Mouse (Mus musculus) kidney, adult 9 months (tissue): Measurements from ENCODE around the gene Gpr183.

Source experiments
- DNase-seq: peaks from one replicate; pipeline ENCODE4 v3.0.0; 2022

Gene Gpr183

DNA sequence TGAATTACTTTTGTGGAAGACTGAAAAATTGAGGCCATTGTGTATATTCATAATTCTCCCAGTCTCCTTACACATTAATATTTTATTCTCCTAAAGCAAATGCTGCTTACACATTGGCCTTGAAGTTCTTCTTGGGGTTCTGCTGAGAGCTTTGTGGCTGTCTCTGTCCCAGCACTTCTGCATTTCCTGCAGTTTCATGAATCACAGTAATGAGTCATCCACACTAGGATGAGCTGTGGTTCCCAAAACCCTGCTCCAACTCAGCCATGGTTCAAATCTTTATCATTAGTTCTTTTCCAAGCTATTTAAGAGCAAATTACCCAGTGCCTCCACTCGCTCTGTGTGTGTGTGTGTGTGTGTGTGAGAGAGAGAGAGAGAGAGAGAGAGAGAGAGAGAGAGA, 22.3 kb upstream of the Gpr183 start:
- no peak for DNase-seq

DNA sequence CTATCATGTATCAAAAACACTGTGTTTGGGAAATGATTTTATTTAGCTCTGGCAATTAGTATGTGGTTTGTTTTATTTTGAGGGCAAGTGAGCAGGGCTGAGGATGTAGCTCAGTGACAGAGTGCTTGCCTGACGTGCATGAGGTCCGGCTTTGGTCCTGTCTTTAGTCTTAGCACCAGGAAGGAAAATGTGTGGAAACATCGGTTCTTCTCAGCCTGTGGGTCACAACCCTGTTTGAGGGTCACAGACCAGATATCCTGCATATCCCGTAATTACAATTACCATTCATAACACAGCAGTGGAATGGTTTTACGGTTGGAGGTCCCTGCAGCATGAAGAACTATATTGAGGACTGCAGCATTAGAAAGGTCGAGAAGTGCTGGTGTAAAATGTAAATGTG, 21.0 kb upstream of the Gpr183 start:
- no peak for DNase-seq

DNA sequence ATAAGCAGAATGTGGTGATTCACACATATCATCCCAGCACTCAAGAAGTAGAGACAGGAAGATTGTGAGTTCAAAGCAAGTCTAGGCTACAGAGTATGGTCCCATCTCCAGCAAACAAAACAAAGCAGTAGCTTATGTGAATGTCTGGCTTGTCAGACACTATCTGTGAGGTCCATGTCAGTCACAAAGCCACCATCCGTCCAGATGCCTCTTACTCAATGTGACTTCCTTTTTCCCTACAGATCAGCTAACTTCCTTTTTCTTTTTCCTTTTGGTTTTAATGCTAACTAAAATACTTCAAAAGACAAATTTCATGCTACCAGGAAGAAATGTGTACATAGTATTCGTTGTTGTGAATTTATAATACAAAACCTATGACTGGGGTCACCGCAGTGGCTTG, 20.5 kb upstream of the Gpr183 start:
- DNase-seq: no peak

DNA sequence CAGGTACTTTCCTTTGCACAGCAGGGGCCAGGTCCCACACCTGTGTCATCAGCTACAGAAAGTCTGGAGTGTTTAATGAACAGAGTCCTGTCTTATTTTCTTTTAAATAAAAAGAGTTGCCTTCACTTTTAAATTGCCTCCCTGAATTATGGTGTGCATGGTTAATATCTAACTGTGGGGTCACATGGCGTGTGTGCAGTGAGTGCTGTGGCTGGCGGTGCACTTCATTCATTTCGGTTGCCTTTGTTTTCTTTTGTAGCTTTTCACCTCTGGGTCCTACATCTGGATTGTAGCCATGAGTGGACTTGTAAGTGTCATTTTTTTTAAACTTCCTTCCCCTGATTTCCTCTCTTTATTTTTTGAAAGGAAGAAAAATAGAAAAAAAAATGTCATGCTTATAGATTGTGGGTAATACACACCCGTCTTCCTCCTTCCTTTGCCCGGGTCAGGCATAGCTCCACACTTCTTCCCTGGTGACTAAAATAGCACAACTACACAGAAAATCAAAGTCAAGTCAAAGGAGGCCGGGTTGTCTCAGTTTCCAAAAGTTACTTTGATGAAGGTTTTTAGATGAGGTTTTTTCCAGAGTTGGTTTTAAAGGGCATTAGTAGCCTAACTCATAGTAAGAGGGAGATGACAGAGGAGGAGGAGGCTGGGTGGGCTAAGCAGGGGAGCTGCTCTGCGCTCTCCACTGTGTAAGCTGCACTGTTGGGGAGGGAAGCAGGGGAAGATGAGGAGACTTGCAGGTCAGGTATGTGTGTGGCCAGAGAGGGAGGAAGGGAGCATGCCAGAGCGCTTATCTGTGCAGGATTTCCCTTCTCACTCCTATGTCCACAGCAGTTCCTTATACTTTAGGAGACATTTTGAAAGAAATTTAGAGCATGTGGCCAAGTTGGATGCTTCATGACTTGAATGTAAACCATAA, 18.3 kb upstream of the Gpr183 start:
- DNase-seq: peak; percentile 42

DNA sequence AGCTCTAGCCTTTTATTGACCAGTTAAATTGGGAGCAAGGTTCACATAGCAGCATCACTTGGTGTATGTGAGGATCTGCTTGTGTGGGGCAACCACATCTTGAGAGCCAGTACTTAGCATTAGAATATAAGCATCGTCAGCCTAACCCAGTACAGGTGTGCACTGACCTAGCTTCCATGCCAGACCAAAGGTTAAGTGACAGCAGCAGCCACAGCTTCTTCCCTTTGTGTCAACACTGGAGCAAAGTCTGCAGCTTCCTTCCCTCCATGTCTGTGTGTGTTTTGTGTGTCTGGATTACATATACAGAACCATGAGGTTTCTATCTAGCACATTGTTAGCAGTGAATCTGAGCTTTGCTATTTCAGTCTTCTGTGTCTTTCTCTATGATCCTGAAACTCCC, 16.5 kb upstream of the Gpr183 start:
- DNase-seq: no peak

DNA sequence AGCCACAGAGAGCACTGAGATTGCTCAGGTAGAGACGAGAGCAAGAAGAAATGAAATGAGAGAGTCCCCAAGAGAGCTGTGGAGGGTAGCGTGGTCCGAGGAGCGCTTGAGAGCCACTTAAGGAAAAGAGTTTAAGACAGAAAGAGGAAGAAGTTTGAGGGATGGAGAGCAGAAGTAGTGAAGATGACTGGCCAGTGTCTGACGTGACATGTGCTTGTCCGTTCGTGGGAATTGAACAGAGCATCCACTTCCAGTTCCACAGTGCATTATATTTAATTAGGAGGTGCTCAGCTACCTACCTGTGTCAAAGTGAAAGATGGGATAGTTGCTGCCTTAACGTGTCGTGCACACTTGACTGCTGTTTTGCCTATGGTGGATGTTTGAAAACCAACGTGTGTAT, 8.1 kb upstream of the Gpr183 start:
- no peak for DNase-seq

DNA sequence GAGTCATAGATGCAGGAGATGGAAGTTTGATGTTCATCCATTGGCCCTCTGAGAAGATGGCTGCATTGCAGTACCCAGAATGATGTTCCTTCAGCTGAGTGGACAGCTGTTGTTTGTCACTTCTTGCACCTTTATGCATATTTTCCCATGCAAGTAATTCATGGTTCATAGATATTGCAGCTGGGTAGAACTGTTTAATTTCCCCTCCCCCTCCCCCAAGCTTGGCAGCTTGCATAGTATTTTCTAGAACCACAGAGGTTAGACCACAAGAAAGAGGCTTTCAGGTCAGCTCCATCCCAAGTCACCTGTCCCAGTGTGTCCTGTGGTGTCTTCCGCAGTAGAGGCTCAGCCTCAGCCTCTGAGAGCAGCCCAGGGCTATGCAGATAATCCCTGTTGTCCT, 5.4 kb upstream of the Gpr183 start:
- no peak for DNase-seq

DNA sequence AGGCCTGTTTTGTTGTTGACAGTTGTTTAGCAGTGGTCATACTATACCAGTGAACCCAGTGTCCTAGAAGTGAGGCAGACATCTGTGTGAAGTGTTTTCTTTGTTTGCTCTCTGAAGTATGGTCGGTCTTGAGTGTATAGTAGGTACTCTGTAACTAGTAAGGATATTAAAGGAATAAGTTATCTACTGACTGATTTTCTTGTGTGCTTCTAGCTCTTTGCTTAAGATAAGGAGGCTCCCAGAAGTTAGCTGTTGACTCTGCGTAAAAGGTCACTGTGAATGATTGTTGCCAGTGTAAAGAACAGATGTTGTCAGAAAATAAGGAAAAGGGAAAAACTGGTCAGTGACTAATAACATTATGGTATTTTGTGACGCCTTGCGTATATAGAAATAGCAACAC, 2.1 kb upstream of the Gpr183 start:
- no peak for DNase-seq

DNA sequence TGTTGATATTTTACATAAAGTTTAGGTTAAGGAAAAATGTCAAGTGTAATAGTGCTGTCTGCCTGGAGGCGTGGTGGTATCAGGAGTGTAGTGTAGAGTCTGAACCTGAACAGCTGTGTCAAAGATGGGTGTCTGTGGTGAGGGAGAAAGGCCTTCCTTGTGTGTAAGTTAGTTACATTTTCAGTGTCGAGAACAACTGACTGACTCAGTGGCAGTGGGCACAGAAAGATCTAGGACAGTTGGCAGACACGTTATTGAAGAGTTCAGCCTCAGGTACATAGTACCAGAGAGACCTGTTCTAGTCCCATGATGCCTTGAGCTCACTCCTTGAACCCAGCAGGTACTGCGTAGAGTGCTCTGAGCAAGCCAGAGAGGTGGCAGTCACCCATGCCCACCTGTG, 466 bp upstream of the Gpr183 start:
- DNase-seq: no peak

DNA sequence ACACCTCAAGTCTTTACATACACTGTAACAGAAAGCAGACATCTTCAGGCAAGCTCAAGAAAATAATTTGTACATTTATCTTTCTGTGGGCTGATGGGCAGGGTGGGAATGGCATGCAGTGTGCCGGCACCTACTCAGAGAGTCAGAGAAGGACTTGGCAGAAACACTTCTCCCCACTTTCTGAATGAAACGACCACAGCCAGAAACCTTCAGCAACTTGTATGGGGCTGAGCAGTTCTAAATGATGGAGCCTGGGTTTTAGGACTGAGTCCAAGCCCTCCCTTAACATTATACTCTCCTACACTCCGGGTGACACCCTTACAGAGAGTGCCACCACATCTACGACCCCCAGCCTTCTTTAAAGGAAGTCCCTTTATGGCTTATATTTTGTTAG, 1.1 kb downstream of the Gpr183 start:
- DNase-seq: no peak

DNA sequence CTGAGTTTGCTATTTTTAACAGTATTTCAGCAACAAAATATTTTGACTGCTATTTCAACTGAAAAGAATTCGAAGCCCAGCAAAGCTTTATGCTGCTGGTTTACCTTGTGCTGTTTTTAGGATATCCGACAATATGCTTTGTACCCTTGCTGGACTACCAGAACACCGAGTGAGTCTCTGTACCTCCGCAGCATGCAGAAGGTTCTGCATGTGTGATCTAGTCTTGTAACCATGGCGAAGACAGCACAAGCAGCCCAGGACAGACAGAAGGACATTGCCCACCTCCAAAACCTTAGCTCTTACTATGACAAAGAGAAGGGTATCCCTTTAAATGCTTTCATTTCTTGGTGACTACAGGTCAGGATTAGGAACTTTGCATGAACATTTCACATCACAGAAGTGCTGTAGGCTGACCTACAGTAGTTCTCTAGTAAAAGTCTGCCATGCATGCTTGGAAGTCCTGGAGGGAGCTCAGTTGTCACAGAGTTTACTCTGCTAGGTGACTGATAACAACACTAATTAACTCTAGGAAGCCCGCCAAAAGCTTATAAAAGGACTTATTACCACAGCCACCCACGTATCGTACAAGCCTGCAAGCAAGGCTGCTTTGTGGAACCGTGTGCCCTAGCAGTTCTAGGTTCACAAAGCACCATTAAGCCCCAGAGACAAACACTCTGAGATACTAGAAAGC, 1.6 kb downstream of the Gpr183 start:
- DNase-seq: no peak

DNA sequence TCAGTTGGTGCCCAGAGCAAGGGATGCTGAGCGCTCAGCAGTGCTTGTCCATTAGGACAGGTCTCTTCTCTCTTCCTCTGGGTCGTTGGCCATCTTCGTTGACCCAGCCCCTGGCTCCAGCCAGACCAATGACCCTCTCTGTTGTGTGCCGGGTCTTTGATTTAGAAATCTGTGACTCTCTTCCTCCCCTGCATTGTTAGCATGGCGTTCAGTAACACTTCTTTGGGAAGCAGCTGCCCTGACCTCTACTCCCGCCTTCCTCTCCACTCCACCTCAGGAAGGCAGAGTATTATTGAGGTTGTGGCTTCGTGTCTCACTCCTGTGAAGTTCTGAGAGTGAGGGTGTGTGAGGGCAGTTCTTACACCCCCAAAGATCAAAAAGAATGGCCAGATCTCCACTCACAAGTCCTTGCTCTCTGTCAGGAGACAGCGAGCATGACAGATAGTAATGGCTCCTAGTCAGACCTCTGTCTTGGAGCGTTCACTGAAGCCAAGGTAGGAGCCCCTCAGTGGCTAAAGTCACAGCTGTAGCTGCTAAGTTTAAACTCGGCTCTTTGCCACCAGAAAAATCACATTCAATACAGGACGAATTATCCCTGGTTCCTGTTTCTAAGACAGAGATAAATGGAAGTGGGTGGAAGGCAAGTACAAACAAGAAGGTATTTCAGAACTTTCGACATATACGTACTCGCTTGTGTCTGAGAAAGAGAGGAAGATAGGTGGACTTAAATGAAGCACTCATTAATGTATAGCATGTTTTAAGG, 2.7 kb downstream of the Gpr183 start:
- DNase-seq: no peak

DNA sequence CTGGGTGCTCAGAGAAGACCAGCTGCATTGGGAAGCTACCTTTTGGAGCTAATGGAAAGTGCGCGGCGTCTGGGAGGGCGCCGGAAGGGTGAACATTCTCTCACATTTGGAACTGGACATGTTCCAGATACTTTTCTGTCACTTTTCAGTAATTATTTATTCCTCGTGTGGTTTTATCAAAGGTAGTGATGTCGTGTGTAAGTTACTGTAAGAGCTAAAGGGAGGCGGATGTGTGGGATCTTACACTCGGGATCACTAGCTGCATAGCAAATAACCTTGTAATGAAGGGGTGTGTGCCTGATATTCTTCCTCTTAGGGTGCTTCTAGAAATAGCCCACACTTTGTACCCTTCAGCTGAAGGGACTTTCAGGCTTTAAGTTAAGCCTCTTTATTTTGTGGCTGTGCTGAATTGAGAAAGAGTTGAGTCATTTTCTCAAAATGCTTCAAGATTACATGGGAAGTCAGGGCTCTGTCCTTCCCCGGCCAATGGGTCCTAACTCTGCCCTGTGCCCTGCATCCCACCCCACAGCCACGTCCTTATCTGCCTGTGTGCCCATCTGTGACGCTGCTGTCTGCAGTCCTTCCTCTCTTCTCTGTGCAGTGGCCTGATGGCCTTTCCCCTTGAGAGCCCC, 3.4 kb downstream of the Gpr183 start:
- DNase-seq: no peak

DNA sequence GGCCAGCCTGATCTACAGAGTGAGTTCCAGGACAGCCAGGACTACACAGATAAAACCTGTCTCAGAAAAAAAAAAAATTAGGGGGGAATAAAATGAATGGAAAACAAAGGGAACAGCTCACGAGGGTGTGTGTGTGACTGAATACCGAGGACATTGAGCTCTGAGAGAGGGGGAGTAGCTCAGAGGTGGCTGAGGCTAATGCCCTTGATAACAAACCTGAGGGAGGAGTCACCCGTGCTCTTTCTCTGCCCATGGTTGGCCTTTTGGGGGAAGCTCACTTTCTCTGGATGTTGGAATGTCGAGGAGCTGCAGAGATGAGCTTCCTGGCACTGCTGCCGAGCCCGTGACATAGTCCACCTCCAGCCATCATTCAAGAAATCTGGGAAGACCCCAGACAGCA, 4.0 kb downstream of the Gpr183 start:
- no peak for DNase-seq

DNA sequence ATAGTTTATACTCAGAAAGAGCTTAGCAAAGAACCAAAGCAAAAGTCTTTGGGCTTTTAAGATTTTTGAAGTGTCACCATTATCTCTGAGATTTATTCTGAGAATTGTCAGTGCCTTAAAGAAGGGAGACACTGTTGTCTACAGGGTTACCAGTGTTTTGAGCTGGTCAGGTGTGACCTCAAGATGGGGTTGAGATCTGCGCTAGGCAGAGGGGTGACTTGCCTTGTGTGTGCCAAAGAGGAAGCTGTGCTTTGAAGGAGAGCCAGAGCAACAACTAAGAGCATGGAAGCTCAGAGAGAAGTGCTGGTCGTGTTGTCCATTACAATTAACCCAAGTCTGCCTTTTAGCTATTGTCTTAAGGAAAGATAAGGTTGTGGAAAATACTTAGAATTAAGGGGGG, 4.5 kb downstream of the Gpr183 start:
- DNase-seq: no peak

DNA sequence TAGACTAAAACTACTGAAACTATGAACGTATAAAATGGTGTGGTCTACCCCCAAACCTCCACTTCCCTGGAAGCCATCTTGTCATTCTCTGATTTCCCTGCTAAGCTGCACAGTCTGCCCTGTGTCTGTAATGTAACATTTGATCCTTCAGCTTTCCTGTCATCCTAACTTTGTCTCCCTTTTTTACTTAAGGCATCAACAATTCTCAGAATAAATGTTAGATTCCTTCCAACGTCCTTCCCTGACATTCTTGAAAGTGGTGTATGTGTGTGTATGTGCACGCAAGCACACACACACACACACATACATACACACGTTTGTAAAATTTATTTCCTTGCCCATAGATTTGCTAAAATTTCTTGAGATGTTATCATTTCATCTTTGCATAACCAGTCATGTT, 5.0 kb downstream of the Gpr183 start:
- no peak for DNase-seq

DNA sequence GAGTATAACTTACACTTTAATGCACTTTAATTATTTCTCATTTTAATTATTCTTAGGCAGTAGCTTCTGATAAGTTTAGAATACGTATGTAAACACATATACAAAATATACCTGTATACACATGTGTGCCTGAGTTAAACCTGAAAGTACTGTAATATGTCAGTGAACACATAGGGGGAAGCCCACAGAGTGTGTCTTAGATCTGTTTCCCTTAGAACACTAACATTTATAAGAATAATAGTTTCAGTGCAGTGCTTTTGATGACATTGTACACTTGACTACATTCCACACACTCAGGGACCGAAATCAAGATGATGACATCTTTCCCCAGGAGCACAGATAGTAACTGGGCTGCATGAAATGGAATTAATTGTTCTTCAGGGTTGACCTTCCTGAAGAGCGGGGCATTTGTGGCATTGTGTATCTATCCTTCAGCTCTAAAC, 5.4 kb downstream of the Gpr183 start:
- DNase-seq: no peak

DNA sequence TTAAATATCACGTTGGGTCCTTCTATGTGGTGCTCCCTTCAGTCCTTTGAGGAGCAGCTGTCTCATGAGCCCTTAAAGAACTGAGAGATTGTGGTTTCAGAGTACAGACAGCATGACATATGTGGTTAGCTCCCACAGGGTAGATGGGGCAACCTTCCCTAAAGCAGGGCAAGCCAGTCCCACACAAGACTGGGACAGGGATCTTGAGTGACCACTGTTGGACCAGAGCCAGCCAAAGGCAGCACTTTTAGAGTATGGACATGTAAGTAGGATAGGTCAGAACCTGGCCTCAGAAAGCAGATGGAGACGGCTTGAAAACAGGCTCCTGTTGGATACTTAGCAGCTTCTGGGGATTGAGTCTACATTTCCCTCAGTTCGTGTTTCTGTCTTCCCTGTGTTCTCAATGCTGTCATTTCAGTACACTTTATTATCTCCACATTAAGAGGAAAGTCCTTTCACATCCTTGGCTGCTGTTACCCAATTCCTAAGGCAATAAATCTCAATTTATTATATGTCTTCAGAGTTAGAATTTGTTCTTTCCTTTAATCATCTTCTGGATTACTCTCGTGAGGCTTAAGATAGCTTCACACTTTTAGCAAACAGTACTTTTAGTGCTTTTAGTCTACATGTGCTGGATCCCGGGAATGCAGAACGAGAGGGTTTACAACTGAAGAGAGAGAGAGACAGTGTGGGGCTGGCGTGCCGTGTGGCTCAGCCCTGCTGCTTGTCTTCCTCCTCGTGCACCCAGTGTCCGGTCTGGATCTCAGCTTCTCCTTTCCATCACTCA, 6.1 kb downstream of the Gpr183 start:
- no peak for DNase-seq

DNA sequence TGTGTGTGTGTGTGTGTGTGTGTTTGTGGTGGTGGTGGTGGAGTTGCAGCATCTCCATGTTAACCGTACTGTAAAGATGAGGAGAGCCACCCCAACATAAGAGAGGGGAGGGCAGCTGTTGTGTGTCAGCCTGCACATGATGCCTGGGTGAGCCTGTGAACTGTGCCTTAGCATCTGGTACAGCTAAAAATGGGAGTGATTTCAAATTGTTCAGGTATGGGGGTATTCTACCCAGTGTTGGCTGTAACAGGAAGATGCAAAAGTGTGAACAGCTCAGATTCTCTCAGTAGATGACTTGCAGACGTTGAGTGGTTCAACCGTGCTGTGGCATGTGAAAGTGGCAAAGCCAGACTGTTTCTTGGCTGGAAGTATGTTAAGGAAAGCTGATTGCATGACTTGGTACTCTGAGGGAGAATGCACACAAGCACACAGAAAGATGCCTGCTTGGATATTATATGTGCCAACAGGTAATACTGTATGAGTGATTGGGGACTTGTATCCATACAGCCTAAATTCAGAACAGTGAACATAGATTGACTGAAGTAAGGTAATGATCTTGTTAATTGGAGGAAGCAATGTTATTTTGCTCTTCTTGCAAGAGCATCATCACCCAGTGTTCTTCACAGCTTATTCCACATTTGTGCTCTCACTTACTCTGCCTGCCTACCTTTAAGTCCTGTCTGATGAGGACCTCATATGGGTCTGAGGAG, 6.8 kb downstream of the Gpr183 start:
- DNase-seq: no peak

DNA sequence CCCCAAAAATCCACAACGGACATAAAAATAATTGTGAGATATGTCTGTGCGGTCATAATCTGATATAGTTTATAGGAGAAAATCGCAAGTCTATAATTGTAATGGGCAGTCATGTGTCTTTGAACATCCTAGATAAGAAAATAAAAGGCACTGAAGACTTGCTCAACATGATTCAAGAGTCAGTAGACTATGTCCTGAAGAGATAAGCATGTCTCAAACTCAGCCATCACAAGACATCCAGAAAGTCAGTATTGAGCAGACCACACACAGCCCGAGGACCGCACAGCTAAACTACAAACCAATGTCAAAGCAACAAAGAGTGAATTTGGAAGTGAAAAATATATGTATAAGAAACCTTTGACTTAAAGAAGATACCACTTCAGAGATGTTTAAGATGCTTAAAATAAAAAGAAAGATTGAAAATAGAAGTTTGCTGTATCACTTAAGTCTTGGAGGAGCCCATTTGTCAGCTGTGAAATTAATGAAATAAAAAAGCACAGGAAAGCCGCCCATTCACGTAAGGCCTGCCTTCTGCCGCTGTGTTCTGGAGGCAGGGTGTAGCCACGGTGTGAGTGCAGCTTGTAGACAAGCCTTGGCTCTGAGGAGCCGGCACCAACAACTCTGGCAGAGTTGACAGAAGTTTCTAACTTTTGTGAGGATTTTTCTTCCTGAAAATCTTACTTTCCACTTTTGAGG, 7.7 kb downstream of the Gpr183 start:
- no peak for DNase-seq

DNA sequence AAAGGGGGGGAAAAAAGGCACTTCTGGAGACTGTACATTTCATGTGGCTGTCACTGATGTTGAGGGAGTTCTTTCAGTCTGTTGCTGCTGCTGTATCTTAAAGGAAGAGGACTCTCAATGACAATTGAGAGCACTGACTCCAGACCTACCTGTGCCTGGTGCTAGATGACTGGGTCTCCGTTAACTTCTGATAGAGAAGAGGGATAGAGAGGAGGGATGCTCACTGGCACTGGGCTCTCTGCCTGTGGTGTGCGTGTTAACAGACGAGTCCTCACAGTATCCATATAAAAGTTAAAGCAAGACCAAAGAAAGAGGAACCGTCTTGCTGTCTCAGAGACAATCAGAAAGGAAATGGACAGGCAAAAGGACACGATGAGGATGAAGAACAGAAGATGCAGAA, 8.7 kb downstream of the Gpr183 start:
- DNase-seq: no peak
